13 mouse cellular contexts compared by ENCODE assay signal in genomic region chr13:34278759-34279270, GRCm38 (mm10).
A peak's percentile ranks its signal among the peaks of the same experiment; 100 is the strongest.
DNase-seq lines count a peak whose midpoint lies in the region; ATAC-seq and TF ChIP-seq lines count a peak whose summit lies in the region.
"Had no signal": no experiment of that assay in that cellular context is flagged by ENCODE, and none has a peak within 500 bp of the region (broad histone marks: within the 10 kb centered on the region; RNA-seq: fewer than 3 reads in every experiment).

No protein-coding gene starts in this region.

- peak; percentile 23 for DNase-seq in cerebellum, adult 11-12 months
- DNase-seq in cerebellum, postnatal 36 days, result no peak
- no peak for DNase-seq in limb, embryonic 11.5 days (ENCODE audit: low spot score)
- DNase-seq in limb, embryonic 10.5 days (ENCODE audit: low spot score), result no peak
- DNase-seq in layer of hippocampus, adult 8-10 months (ENCODE audit: low spot score in 2 of 2), result peak; percentile 45 to 60
- no peak for DNase-seq in heart, adult 18-20 months
- DNase-seq: adrenal gland, adult 2 months; kidney, adult 18-20 months had no signal

- 85% methylated on average over 5 of the region's 5 CpGs for WGBS in limb, embryonic 11.5 days
- 88% methylated on average over 5 of the region's 5 CpGs for WGBS in limb, embryonic 10.5 days
- 45% methylated on average over 5 of the region's 5 CpGs for WGBS in neural tube, embryonic 12.5 days
- 78% methylated on average over 5 of the region's 5 CpGs for WGBS in intestine, postnatal 0 days

- no peak for TF ChIP-seq CTCF in intestine, postnatal 0 days (IDR thresholded peaks at IDR 0.05; ENCODE audit: low read depth)

- no peak overlapping the region for H3K9ac ChIP-seq in limb, embryonic 11.5 days (ENCODE audit: low read length)
- H3K9ac ChIP-seq in neural tube, embryonic 12.5 days, result no peak overlapping the region
- H3K9ac ChIP-seq in intestine, postnatal 0 days (ENCODE audit: low read depth, low read length), result no peak overlapping the region
- H3K9ac ChIP-seq: liver, embryonic 15.5 days had no signal

- H3K4me3 ChIP-seq in limb, embryonic 11.5 days (ENCODE audit: low read depth, low read length), result no peak overlapping the region
- no peak overlapping the region for H3K4me3 ChIP-seq in limb, embryonic 10.5 days
- no peak overlapping the region for H3K4me3 ChIP-seq in neural tube, embryonic 12.5 days
- no peak overlapping the region for H3K4me3 ChIP-seq in intestine, postnatal 0 days (ENCODE audit: low read depth, low read length)
- H3K4me3 ChIP-seq: erythroblast, embryonic 14.5 days; liver, embryonic 15.5 days; myocyte had no signal

- no peaks in the 10 kb centered on the region for H3K27me3 ChIP-seq in limb, embryonic 11.5 days (ENCODE audit: control insufficient read depth, insufficient read depth, low read length)
- no peaks in the 10 kb centered on the region for H3K27me3 ChIP-seq in limb, embryonic 10.5 days (ENCODE audit: low read depth, poor library complexity, severe bottlenecking)
- no peaks in the 10 kb centered on the region for H3K27me3 ChIP-seq in neural tube, embryonic 12.5 days (replicated peaks)
- H3K27me3 ChIP-seq in intestine, postnatal 0 days (replicated peaks; ENCODE audit: control insufficient read depth, insufficient read depth, low read length), result no peaks in the 10 kb centered on the region
- H3K27me3 ChIP-seq: liver, embryonic 15.5 days had no signal

- no peaks in the 10 kb centered on the region for H3K9me3 ChIP-seq in limb, embryonic 11.5 days (ENCODE audit: control insufficient read depth, low read length)
- H3K9me3 ChIP-seq in limb, embryonic 10.5 days (replicated peaks), result no peaks in the 10 kb centered on the region
- no peaks in the 10 kb centered on the region for H3K9me3 ChIP-seq in neural tube, embryonic 12.5 days
- H3K9me3 ChIP-seq in intestine, postnatal 0 days (ENCODE audit: control insufficient read depth), result no peaks in the 10 kb centered on the region
- H3K9me3 ChIP-seq: liver, embryonic 15.5 days had no signal

- H3K36me3 ChIP-seq in limb, embryonic 11.5 days (ENCODE audit: control insufficient read depth, insufficient read depth, low read length), result no peaks in the 10 kb centered on the region
- no peaks in the 10 kb centered on the region for H3K36me3 ChIP-seq in limb, embryonic 10.5 days
- peaks cover 9% of the 10 kb centered on the region; the same call in 1 of the 2 replicates for H3K36me3 ChIP-seq in neural tube, embryonic 12.5 days
- no peaks in the 10 kb centered on the region for H3K36me3 ChIP-seq in intestine, postnatal 0 days (ENCODE audit: control insufficient read depth, insufficient read depth)

- H3K4me2 ChIP-seq in limb, embryonic 11.5 days (ENCODE audit: low read depth, severe bottlenecking), result no peak overlapping the region
- H3K4me2 ChIP-seq in neural tube, embryonic 12.5 days (replicated peaks), result no peak overlapping the region
- no peak overlapping the region for H3K4me2 ChIP-seq in intestine, postnatal 0 days (replicated peaks; ENCODE audit: low read depth)
- H3K4me2 ChIP-seq: liver, embryonic 15.5 days had no signal

- no peaks in the 10 kb centered on the region for H3K4me1 ChIP-seq in limb, embryonic 11.5 days (ENCODE audit: control insufficient read depth, insufficient read depth, low read length)
- peaks cover 2% of the 10 kb centered on the region; the same call in 1 of the 2 replicates for H3K4me1 ChIP-seq in limb, embryonic 10.5 days
- H3K4me1 ChIP-seq in neural tube, embryonic 12.5 days, result peaks cover 16% of the 10 kb centered on the region
- H3K4me1 ChIP-seq in intestine, postnatal 0 days (replicated peaks; ENCODE audit: control insufficient read depth, insufficient read depth, low read length), result 0 out of 2 replicates have a peak, but pooled peaks cover 2% of the 10 kb centered on the region

- H3K27ac ChIP-seq in limb, embryonic 11.5 days (replicated peaks; ENCODE audit: low read depth, low read length), result no peak overlapping the region
- no peak overlapping the region for H3K27ac ChIP-seq in limb, embryonic 10.5 days
- H3K27ac ChIP-seq in neural tube, embryonic 12.5 days, result no peak overlapping the region
- no peak overlapping the region for H3K27ac ChIP-seq in intestine, postnatal 0 days (ENCODE audit: low read depth, low read length)

- ATAC-seq in limb, embryonic 11.5 days (ENCODE audit: insufficient number of reproducible peaks, low FRiP score, low TSS enrichment, low read depth), result 0 out of 2 replicates have a peak, but pooled peaks have one; percentile 35
- peak; percentile 58 for ATAC-seq in neural tube, embryonic 12.5 days (ENCODE audit: low FRiP score, low read depth)
- ATAC-seq in intestine, postnatal 0 days, result no peak

Comparison
In these comparisons a context has a peak if more than half of its experiments do, and no peak if none do; other contexts are left out.
1. DNase-seq: peak in cerebellum, adult 11-12 months (single experiment) and layer of hippocampus, adult 8-10 months (2 of 2); none in cerebellum, postnatal 36 days (0 of 2), limb, embryonic 11.5 days (single experiment), limb, embryonic 10.5 days (single experiment) and heart, adult 18-20 months (0 of 2).